Mouse (Mus musculus): ENCODE measurements at regions not wholly inside any gene's neighbourhood (a gene's known extent, or its start where the extent isn't known, plus 50 kb on each side); places are given as distances from the start of the nearest gene placed in this dataset.

DNA sequence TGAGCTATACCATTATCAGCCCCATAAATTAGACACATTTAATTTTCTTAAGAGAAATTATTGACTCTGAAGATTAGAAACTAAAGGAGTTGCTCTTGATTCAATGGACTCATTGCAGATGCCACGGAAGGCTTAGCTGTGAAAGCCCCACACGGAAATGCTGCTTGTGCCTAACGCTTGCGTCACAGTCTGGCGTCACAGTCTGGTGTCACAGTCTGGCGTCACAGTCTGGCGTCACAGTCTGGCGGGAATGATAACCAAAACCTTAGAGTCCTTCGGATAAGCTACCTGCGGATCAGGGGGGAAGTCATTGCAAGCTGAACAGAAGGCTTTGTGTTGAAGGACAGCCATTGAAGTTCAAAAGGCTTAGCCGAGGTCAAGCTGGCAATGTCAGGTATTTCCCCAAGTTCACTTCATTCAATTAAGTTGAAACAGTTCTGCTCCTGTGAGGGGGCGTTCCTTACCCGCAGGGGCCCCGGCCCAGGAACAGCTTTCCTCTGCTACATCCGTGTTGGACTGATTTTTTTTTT, 2246.7 kb downstream of the 4930444P10Rik start:
- Histone ChIP-seq H3K27me3 (ENCODE audit: control insufficient read depth, insufficient read depth, low read length) (no peaks in the 10 kb centered on the region), H3K27ac (no peak overlapping the region), H3K4me1 (ENCODE audit: control insufficient read depth, insufficient read depth, low read length) (no peaks in the 10 kb centered on the region), H3K9ac (ENCODE audit: low read depth, low read length) (no peak overlapping the region), H3K4me3 (no peak overlapping the region), H3K79me2 (replicated peaks; ENCODE audit: control insufficient read depth, insufficient read depth, low read length) (no peaks in the 10 kb centered on the region), H3K36me3 (ENCODE audit: control insufficient read depth, insufficient read depth, low read length) (no peaks in the 10 kb centered on the region)
- no peak for DNase-seq
- TF ChIP-seq EP300 (IDR thresholded peaks at IDR 0.05; ENCODE audit: insufficient read depth, low read depth, low read length): no peak
- TF ChIP-seq CTCF (IDR thresholded peaks at IDR 0.05): no peak
- TF ChIP-seq POLR2A (IDR thresholded peaks at IDR 0.05; ENCODE audit: insufficient read depth, low read depth, low read length): no peak
- WGBS: 66% methylated on average over 15 of the region's 15 CpGs
- intact Hi-C loops (cut with DNase I): no loop called here

- Histone ChIP-seq H3K27me3 (ENCODE audit: control insufficient read depth, insufficient read depth, low read length) (no peaks in the 10 kb centered on the region), H3K27ac (no peak overlapping the region)
Observed at GRCm38 (mm10) chr1:13840309-13840622, 2252.9 kb downstream of the 4930444P10Rik start.

DNA sequence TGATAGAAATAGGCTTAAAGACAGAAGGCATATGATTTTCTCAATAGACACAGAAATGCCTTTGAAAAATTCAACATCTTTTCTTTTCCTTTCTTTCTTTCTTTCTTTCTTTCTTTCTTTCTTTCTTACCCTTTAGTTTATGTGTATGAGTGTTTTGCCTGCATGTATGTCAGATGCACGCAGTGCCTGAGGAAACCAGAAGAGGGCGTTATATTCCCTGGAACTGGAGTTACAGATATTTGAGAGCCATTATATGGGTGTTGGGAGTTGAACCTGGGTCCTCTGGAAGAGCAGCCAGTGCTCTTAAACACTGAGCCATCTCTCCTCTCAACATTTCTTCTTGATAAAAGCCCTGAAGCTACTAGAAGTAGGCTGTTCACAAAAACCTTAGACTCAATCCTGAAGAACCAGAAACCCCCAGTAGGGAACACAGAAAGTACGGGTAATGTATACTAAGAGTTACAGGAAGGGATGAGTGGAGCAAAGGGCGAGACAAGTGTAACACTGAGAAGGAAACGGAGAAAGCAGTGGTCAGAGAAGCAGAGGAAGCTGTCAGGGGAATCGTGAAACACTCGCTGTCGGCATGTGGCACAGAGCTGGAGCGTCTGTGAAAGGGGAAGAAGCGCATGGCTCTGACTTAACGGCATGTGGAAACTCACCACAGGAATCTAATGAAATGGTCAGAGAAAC, 2253.4 kb downstream of the 4930444P10Rik start:
- no peaks in the 10 kb centered on the region for H3K4me1 ChIP-seq (ENCODE audit: control insufficient read depth, insufficient read depth, low read length)
- no peak overlapping the region for H3K4me3 ChIP-seq
- H3K79me2 ChIP-seq (replicated peaks; ENCODE audit: control insufficient read depth, insufficient read depth, low read length): no peaks in the 10 kb centered on the region
- no peak overlapping the region for H3K27ac ChIP-seq
- no peak for DNase-seq
- no peak overlapping the region for H3K9ac ChIP-seq (ENCODE audit: low read depth, low read length)
- no peaks in the 10 kb centered on the region for H3K36me3 ChIP-seq (ENCODE audit: control insufficient read depth, insufficient read depth, low read length)
- no peaks in the 10 kb centered on the region for H3K27me3 ChIP-seq (ENCODE audit: control insufficient read depth, insufficient read depth, low read length)
- TF ChIP-seq CTCF (IDR thresholded peaks at IDR 0.05) (no peak), POLR2A (IDR thresholded peaks at IDR 0.05; ENCODE audit: insufficient read depth, low read depth, low read length) (no peak), EP300 (IDR thresholded peaks at IDR 0.05; ENCODE audit: insufficient read depth, low read depth, low read length) (no peak)
- intact Hi-C loops (cut with DNase I): no loop called here
- 37% methylated on average over 11 of the region's 11 CpGs for WGBS

More at GRCm38 (mm10) chr1:13840309-13840622, 2252.9 kb downstream of the 4930444P10Rik start:
- TF ChIP-seq CTCF (IDR thresholded peaks at IDR 0.05) (no peak), EP300 (IDR thresholded peaks at IDR 0.05; ENCODE audit: insufficient read depth, low read depth, low read length) (no peak), POLR2A (IDR thresholded peaks at IDR 0.05; ENCODE audit: insufficient read depth, low read depth, low read length) (no peak)
- no peak for DNase-seq
- Histone ChIP-seq H3K4me1 (ENCODE audit: control insufficient read depth, insufficient read depth, low read length) (no peaks in the 10 kb centered on the region), H3K9ac (ENCODE audit: low read depth, low read length) (no peak overlapping the region), H3K4me3 (no peak overlapping the region), H3K79me2 (replicated peaks; ENCODE audit: control insufficient read depth, insufficient read depth, low read length) (no peaks in the 10 kb centered on the region), H3K36me3 (ENCODE audit: control insufficient read depth, insufficient read depth, low read length) (no peaks in the 10 kb centered on the region)
- 89% methylated on average over 1 of the region's 1 CpGs for WGBS
- intact Hi-C loops (cut with DNase I): no loop called here

DNA sequence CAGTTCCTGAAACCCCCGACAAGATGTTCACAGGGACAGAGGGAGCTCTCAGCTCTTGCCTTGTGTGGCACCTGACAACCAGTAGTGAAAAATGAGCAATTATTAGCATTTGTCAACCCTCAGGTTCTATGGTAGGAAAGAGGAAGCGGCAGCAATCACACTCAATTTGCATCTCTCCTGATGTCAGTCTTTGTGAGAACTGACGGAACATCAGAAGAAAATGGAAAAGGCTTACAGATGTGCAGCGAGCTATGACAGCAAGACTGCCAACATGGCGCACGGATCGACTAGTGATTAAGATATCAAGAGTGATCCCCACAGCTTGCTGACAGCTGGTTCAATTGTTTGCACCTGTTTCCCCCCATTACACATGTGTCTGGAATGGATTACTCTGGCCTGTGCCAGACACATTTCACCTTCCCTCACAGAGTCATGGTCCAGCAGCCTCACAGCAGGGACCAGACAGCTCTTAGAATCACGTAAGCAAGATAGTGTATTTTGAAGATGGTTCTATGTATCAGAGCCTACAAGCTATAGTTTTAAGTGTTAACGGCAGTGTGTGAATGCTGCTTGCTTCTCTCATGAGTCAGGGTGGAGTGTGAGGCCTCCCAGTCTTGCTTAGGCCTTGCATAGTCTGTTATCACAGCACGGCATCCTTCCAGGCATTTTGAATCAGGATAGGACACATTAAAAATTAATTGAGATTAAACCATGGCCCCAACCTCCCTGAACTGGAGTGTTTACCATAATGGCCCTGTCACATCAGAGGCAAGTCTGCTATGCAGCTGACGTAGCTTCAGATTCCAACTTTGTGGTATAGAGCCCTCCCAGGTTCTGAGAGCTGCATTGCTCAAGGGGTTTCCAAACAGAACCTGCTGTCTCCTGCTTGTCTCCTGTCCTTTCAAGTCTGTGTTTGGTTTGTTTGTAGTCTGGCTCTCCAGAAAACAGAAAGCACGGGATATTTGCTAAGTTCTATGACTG, 2258.0 kb downstream of the 4930444P10Rik start:
- no peak for TF ChIP-seq CTCF (IDR thresholded peaks at IDR 0.05)
- TF ChIP-seq POLR2A (IDR thresholded peaks at IDR 0.05; ENCODE audit: insufficient read depth, low read depth, low read length): no peak
- TF ChIP-seq EP300 (IDR thresholded peaks at IDR 0.05; ENCODE audit: insufficient read depth, low read depth, low read length): no peak
- intact Hi-C loops (cut with DNase I): no loop called here
- WGBS: 79% methylated on average over 12 of the region's 12 CpGs

DNA sequence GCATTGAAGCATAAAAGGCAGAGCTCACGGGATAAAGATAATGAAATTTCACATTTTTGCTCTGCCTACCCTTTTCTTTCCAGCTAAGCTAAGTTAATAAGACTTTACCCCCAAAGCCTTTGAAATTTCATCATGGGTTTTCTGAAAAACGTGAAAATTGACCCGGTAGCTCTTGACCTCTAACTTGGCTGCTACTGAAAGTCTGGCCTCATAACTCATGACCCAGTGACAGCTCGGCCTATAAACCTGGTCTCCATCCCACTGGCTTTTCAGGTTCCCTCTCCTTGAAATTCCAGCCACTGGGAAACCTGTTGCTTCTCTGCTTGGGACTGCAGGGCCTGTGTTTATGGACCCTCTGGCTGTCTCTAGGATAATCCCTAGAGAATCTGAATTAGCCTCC, 2285.3 kb downstream of the 4930444P10Rik start:
- H3K4me1 ChIP-seq (ENCODE audit: control insufficient read depth, insufficient read depth, low read length): no peaks in the 10 kb centered on the region
- intact Hi-C loops (cut with DNase I): no loop called here
- TF ChIP-seq CTCF (IDR thresholded peaks at IDR 0.05) (no peak), EP300 (IDR thresholded peaks at IDR 0.05; ENCODE audit: insufficient read depth, low read depth, low read length) (no peak), POLR2A (IDR thresholded peaks at IDR 0.05; ENCODE audit: insufficient read depth, low read depth, low read length) (no peak)
- H3K9ac ChIP-seq (ENCODE audit: low read depth, low read length): no peak overlapping the region
- H3K27ac ChIP-seq: no peak overlapping the region
- no peaks in the 10 kb centered on the region for H3K79me2 ChIP-seq (replicated peaks; ENCODE audit: control insufficient read depth, insufficient read depth, low read length)
- no peaks in the 10 kb centered on the region for H3K36me3 ChIP-seq (ENCODE audit: control insufficient read depth, insufficient read depth, low read length)
- 65% methylated on average over 4 of the region's 4 CpGs for WGBS
- DNase-seq: no peak
- H3K27me3 ChIP-seq (ENCODE audit: control insufficient read depth, insufficient read depth, low read length): no peaks in the 10 kb centered on the region
- H3K4me3 ChIP-seq: no peak overlapping the region

More for the DNA sequence above, 2258.0 kb downstream of the 4930444P10Rik start:
- H3K79me2 ChIP-seq (replicated peaks; ENCODE audit: control insufficient read depth, insufficient read depth, low read length): no peaks in the 10 kb centered on the region
- no peaks in the 10 kb centered on the region for H3K27me3 ChIP-seq (ENCODE audit: control insufficient read depth, insufficient read depth, low read length)
- no peak overlapping the region for H3K4me3 ChIP-seq
- no peaks in the 10 kb centered on the region for H3K36me3 ChIP-seq (ENCODE audit: control insufficient read depth, insufficient read depth, low read length)
- H3K27ac ChIP-seq: no peak overlapping the region
- H3K9ac ChIP-seq (ENCODE audit: low read depth, low read length): no peak overlapping the region
- DNase-seq: no peak
- no peaks in the 10 kb centered on the region for H3K4me1 ChIP-seq (ENCODE audit: control insufficient read depth, insufficient read depth, low read length)

All from heart, adult 2 months (tissue).